Mouse (Mus musculus): Measurements from ENCODE around the gene Frmd4a.

DNA sequence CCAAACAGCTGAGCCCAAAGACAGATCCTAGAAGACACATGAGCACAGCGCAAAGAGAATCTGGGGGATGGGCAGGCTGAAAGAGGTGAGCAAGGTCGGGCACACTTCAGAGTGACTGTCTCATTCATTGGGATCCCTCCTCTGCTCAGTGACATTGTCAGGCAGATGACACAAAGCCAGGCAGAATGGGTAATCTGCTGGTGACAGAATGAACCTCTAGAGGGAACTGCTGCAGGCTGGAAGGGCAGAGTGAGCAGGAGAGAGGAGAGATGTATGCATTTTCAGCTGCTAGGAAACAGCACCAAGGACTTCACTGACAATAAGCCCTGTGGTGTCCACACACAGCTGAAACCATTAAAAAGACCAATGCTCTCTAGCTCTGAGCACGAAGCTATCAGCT, 211.0 kb downstream of the Frmd4a start:
- no peak for TF ChIP-seq CTCF (conservative IDR thresholded peaks at IDR 0.05; ENCODE audit: low read length)
- no peak for TF ChIP-seq POU5F1 (IDR thresholded peaks at IDR 0.05; ENCODE audit: borderline replicate concordance, low read length)
- no peak for TF ChIP-seq NANOG (IDR thresholded peaks at IDR 0.05; ENCODE audit: borderline replicate concordance, low read length)
